Mouse (Mus musculus) leukemia stem cell, adult 10-12 weeks (primary cell): ENCODE data around the gene Gm6890. TPM values are rescaled to one million over a fixed set of nuclear protein-coding genes. Genes with fewer than 3 reads are reported as not detected.

Source experiments
- polyA plus RNA-seq: library from polyadenylated mRNA; stranded (reverse); fragments of >175 nt; gene quantifications from 2 replicates; pipeline ENCODE4 v1.2.3, GENCODE M21; 2012; ENCODE audit warnings: low replicate concordance

Gene Gm6890
- polyA plus RNA-seq = not detected in 2 replicates

DNA sequence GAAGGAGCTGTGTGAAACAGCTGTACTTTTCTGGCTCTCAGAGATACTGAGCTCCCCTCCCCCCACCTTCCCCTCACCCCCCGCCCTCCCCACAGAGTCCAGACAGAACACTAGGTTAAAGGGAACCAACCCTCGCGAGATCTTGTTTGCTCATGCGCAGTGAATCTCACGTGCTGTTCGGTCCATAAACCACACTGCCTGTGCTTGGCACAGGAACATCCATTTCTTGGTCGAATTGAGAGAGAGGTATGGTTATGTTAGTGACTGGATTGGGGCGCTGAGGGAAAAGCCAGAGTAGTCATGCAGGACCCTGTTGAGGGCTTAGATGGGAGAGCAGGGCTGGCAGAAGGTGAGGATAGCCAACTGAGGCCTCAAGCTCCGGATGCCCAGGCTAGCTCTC lies at the start of gene Gm6890:
Gene Gm6890 (plus strand): TSS at position 301 of the 400 bp plus-strand sequence.

Other genes with a start within 250 kb of the Gm6890 start
- gene Olfr1326-ps1, start 166.0 kb upstream of the Gm6890 start, polyA plus RNA-seq = not detected in 2 replicates
- not detected in 2 replicates for gene Olfr1325, start 148.2 kb upstream of the Gm6890 start, polyA plus RNA-seq
- gene Gm5640, start 95.3 kb upstream of the Gm6890 start, polyA plus RNA-seq = not detected in 2 replicates
- gene Gm5936, start 96.3 kb downstream of the Gm6890 start, polyA plus RNA-seq = not detected in 2 replicates